Comparison of ENCODE assay signal across 21 mouse cellular contexts in genomic region chr9:66910677-66911076, GRCm38 (mm10). TPM values are rescaled to one million over a fixed set of nuclear protein-coding genes. Genes with fewer than 3 reads are reported as not detected.
DNase-seq lines count a peak whose midpoint lies in the region; ATAC-seq and TF ChIP-seq lines count a peak whose summit lies in the region.
"Had no signal": no experiment of that assay in that cellular context is flagged by ENCODE, and none has a peak within 500 bp of the region (broad histone marks: within the 10 kb centered on the region; RNA-seq: fewer than 3 reads in every experiment).

No protein-coding gene starts in this region.

- TF ChIP-seq POLR2A in thymus, adult 2 months (IDR thresholded peaks at IDR 0.05; ENCODE audit: control insufficient read depth, extremely low read depth, insufficient read depth, low read length, poor library complexity): no peak

- H3K27ac ChIP-seq in heart, embryonic 16.5 days (ENCODE audit: low read length): no peak overlapping the region
- peak overlapping the region; percentile 18; the same call in 1 of the 2 replicates for H3K27ac ChIP-seq in thymus, adult 2 months (ENCODE audit: control insufficient read depth, insufficient read depth, low read length)
- 0 out of 2 replicates have a peak overlapping the region, but pooled peaks have one; percentile 21 for H3K27ac ChIP-seq in liver, embryonic 16.5 days (ENCODE audit: low read length)
- no peak overlapping the region for H3K27ac ChIP-seq in hindbrain, embryonic 16.5 days (ENCODE audit: low read depth, low read length)
- H3K27ac ChIP-seq: forebrain, embryonic 10.5 days; gastrocnemius, adult 2 months; heart, embryonic 13.5 days; hindbrain, embryonic 10.5 days had no signal

- 0 out of 2 replicates have a peak, but pooled peaks have one; percentile 19 for ATAC-seq in heart, embryonic 16.5 days (replicated peaks; ENCODE audit: extremely low read depth, insufficient read depth, low FRiP score)
- no peak for ATAC-seq in liver, embryonic 16.5 days (ENCODE audit: low read depth)
- ATAC-seq in hindbrain, embryonic 16.5 days: no peak
- ATAC-seq: forebrain, embryonic 14.5 days had no signal

- intact Hi-C loops in heart, postnatal 10 days (cut with DNase I): no loop called here

- TF ChIP-seq CTCF in thymus, adult 2 months (IDR thresholded peaks at IDR 0.05; ENCODE audit: borderline replicate concordance, control insufficient read depth, extremely low read depth, insufficient read depth, low read length, poor library complexity): no peak

- no peaks in the 10 kb centered on the region for H3K36me3 ChIP-seq in heart, embryonic 16.5 days (ENCODE audit: control insufficient read depth, insufficient read depth)
- H3K36me3 ChIP-seq in thymus, adult 2 months (ENCODE audit: control insufficient read depth, insufficient read depth, low read length): no peaks in the 10 kb centered on the region
- H3K36me3 ChIP-seq in liver, embryonic 16.5 days (ENCODE audit: control insufficient read depth, insufficient read depth): peaks cover 3% of the 10 kb centered on the region; the same call in 1 of the 2 replicates
- no peaks in the 10 kb centered on the region for H3K36me3 ChIP-seq in hindbrain, embryonic 16.5 days (ENCODE audit: control insufficient read depth, insufficient read depth, low read length)
- H3K36me3 ChIP-seq: embryonic facial prominence, embryonic 15.5 days had no signal

- no peaks in the 10 kb centered on the region for H3K9me3 ChIP-seq in heart, embryonic 16.5 days (replicated peaks; ENCODE audit: control insufficient read depth, low read length)
- H3K9me3 ChIP-seq in liver, embryonic 16.5 days (replicated peaks; ENCODE audit: control insufficient read depth, low read length): no peaks in the 10 kb centered on the region
- H3K9me3 ChIP-seq in hindbrain, embryonic 16.5 days (ENCODE audit: control insufficient read depth, low read length): no peaks in the 10 kb centered on the region
- H3K9me3 ChIP-seq: embryonic facial prominence, embryonic 15.5 days; forebrain, embryonic 10.5 days; heart, embryonic 13.5 days; hindbrain, embryonic 10.5 days had no signal

- 83% methylated on average over 5 of the region's 5 CpGs for WGBS in heart, embryonic 16.5 days
- WGBS in thymus, adult 2 months: 15% methylated on average over 5 of the region's 5 CpGs
- 43% methylated on average over 5 of the region's 5 CpGs for WGBS in liver, embryonic 16.5 days (ENCODE audit: insufficient replicate concordance)
- 92% methylated on average over 4 of the region's 5 CpGs for WGBS in hindbrain, embryonic 16.5 days

- H3K4me2 ChIP-seq in heart, embryonic 16.5 days (ENCODE audit: low read depth, low read length): no peak overlapping the region
- H3K4me2 ChIP-seq in liver, embryonic 16.5 days (ENCODE audit: low read depth, low read length): no peak overlapping the region
- no peak overlapping the region for H3K4me2 ChIP-seq in hindbrain, embryonic 16.5 days (ENCODE audit: low read length)
- H3K4me2 ChIP-seq: embryonic facial prominence, embryonic 15.5 days; heart, embryonic 13.5 days; hindbrain, embryonic 14.5 days had no signal

- peaks cover 27% of the 10 kb centered on the region for H3K4me1 ChIP-seq in heart, embryonic 16.5 days (ENCODE audit: control insufficient read depth, insufficient read depth, low read length)
- peaks cover 39% of the 10 kb centered on the region for H3K4me1 ChIP-seq in thymus, adult 2 months (replicated peaks; ENCODE audit: control insufficient read depth, insufficient read depth, low read length)
- H3K4me1 ChIP-seq in liver, embryonic 16.5 days (ENCODE audit: control insufficient read depth, low read depth, low read length): peaks cover 72% of the 10 kb centered on the region
- peaks cover 13% of the 10 kb centered on the region for H3K4me1 ChIP-seq in hindbrain, embryonic 16.5 days (ENCODE audit: control insufficient read depth, insufficient read depth, low read depth, low read length)

- no peak for DNase-seq in heart, postnatal 10 days
- no peak for DNase-seq in thymus, adult 2 months
- DNase-seq in thymus, postnatal 4 days: no peak
- DNase-seq in induced T-regulatory cell, adult 2 months (ENCODE audit: low read depth): peak; percentile 76
- no peak for DNase-seq in spleen, adult 18-20 months
- DNase-seq: adrenal gland, adult 2 months; adrenal gland, postnatal 25 days; cerebellum, adult 18-20 months; cerebellum, postnatal 10 days; embryo, embryonic 11 days; gastrocnemius, adult 2 months; gastrocnemius, postnatal 25 days had no signal

- no peaks in the 10 kb centered on the region for H3K27me3 ChIP-seq in heart, embryonic 16.5 days (ENCODE audit: control insufficient read depth, insufficient read depth, low read length)
- H3K27me3 ChIP-seq in thymus, adult 2 months (ENCODE audit: control insufficient read depth, insufficient read depth, low read length): no peaks in the 10 kb centered on the region
- no peaks in the 10 kb centered on the region for H3K27me3 ChIP-seq in liver, embryonic 16.5 days (ENCODE audit: control insufficient read depth, insufficient read depth, low read depth, low read length)
- H3K27me3 ChIP-seq in hindbrain, embryonic 16.5 days (replicated peaks; ENCODE audit: control insufficient read depth, insufficient read depth, low read length): no peaks in the 10 kb centered on the region
- H3K27me3 ChIP-seq: embryonic facial prominence, embryonic 15.5 days; heart, embryonic 13.5 days had no signal

- H3K4me3 ChIP-seq in heart, embryonic 16.5 days (ENCODE audit: low read length): no peak overlapping the region
- no peak overlapping the region for H3K4me3 ChIP-seq in thymus, adult 2 months (ENCODE audit: control insufficient read depth, insufficient read depth, low read length)
- no peak overlapping the region for H3K4me3 ChIP-seq in liver, embryonic 16.5 days (ENCODE audit: low read depth, low read length)
- no peak overlapping the region for H3K4me3 ChIP-seq in hindbrain, embryonic 16.5 days (ENCODE audit: low read length)
- H3K4me3 ChIP-seq: embryonic facial prominence, embryonic 15.5 days; forebrain, embryonic 10.5 days; gastrocnemius, adult 2 months; heart, embryonic 13.5 days; hindbrain, embryonic 10.5 days had no signal

- H3K9ac ChIP-seq in heart, embryonic 16.5 days (ENCODE audit: low read length): no peak overlapping the region
- H3K9ac ChIP-seq in liver, embryonic 16.5 days (ENCODE audit: low read depth, low read length): no peak overlapping the region
- no peak overlapping the region for H3K9ac ChIP-seq in hindbrain, embryonic 16.5 days (ENCODE audit: low read depth, low read length)
- H3K9ac ChIP-seq: embryonic facial prominence, embryonic 15.5 days; heart, embryonic 13.5 days; hindbrain, embryonic 14.5 days had no signal

RNA-seq across cellular contexts. Expression of gene Rab8b, which starts 8.8 kb away (rescaled TPM):
- 17.2 and 17.6 TPM in 2 replicates for polyA plus RNA-seq in heart, embryonic 16.5 days (2015; fragmentation: Nextera tagmentation; extraction: Ambion mirVana)
- total RNA-seq in heart, postnatal 10 days (2021): 10 to 100 TPM; 15.9 to 19.0 TPM
- 24.7 and 27.6 TPM in 2 replicates for polyA plus RNA-seq in thymus, adult 2 months (2012; rRNA removed)
- polyA plus RNA-seq in liver, embryonic 16.5 days (2015; fragmentation: Nextera tagmentation; extraction: Ambion mirVana): 30.4 and 30.6 TPM in 2 replicates
- 36.2 and 40.4 TPM in 2 replicates for polyA plus RNA-seq in hindbrain, embryonic 16.5 days (2015; fragmentation: Nextera tagmentation; extraction: Ambion mirVana)

RNA-seq across cellular contexts. Expression of gene Rps27l, which starts 35.2 kb away (rescaled TPM):
- polyA plus RNA-seq in heart, embryonic 16.5 days (2015; fragmentation: Nextera tagmentation; extraction: Ambion mirVana): 437 and 444 TPM in 2 replicates
- total RNA-seq in heart, postnatal 10 days (2021): 100 to 1,000 TPM; 247 to 258 TPM
- 52.2 and 61.1 TPM in 2 replicates for polyA plus RNA-seq in thymus, adult 2 months (2012; rRNA removed)
- polyA plus RNA-seq in liver, embryonic 16.5 days (2015; fragmentation: Nextera tagmentation; extraction: Ambion mirVana): 406 and 455 TPM in 2 replicates
- polyA plus RNA-seq in hindbrain, embryonic 16.5 days (2015; fragmentation: Nextera tagmentation; extraction: Ambion mirVana): 204 and 212 TPM in 2 replicates

Comparison
In these comparisons a context has a peak if more than half of its experiments do, and no peak if none do; other contexts are left out.
1. H3K27ac ChIP-seq: peak in thymus, adult 2 months (single experiment) and liver, embryonic 16.5 days (single experiment); none in heart, embryonic 16.5 days (single experiment) and hindbrain, embryonic 16.5 days (single experiment).